ENCODE assay signal across 10 mouse cellular contexts in the genomic region with DNA sequence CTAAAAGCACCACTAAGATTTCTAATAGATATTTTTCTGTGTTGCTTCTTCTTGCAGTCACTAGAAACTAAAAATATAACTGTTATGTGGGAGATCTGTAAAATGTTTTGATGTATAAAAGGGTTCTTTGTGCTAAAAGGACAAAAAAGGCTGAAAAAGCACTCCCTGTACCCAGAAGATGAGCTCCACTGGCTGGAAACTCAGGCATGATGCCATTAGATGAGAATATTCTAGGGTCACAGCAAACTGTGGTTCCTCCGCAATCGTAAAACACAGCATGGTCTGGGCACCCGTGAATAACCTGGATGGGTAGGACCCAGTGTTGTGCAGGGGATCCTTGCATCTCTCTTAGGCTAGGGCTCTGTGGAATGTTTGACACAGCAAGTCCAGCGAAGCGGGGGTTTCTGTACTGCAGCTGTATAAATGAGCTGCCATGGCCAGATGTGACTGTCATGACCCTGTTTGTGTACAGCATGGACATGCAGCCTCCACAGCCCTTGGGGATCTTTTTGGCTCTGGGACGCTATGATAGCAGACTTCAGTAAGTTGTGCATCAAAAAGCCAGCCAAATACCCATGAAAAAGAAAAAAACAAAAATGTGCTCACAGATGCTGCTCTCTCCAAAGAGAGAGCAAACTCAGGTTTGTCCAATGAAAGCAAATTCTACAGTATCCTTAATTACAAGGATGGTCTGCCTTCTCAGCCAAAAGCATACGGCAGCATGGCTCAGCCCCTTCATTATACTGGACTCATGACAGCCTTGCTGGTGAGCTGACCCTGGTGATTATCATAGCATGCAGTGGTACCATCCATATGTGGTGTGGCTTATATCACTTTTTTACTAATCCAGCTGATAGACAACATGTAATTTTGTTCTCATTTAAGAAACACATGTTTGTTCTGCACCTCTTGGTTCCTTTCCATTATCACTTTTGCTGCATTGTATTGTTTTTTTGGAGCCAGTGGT.
DNase-seq lines count a peak whose midpoint lies in the region; ATAC-seq and TF ChIP-seq lines count a peak whose summit lies in the region.
"Had no signal": no experiment of that assay in that cellular context is flagged by ENCODE, and none has a peak within 500 bp of the region (broad histone marks: within the 10 kb centered on the region; RNA-seq: fewer than 3 reads in every experiment).

No protein-coding gene starts in this region.

- no peak for ATAC-seq in heart, embryonic 11.5 days (replicated peaks; ENCODE audit: insufficient number of reproducible peaks, low FRiP score, low TSS enrichment)
- peak; percentile 37; the same call in 1 of the 2 replicates for ATAC-seq in lung, postnatal 0 days

- H3K4me2 ChIP-seq in heart, embryonic 11.5 days: no peak overlapping the region
- H3K4me2 ChIP-seq in lung, postnatal 0 days (replicated peaks; ENCODE audit: low read depth, low read length): no peak overlapping the region
- H3K4me2 ChIP-seq: hindbrain, embryonic 15.5 days had no signal

- TF ChIP-seq CTCF in lung, postnatal 0 days (IDR thresholded peaks at IDR 0.05): no peak

- no peaks in the 10 kb centered on the region for H3K9me3 ChIP-seq in heart, embryonic 11.5 days (replicated peaks; ENCODE audit: control insufficient read depth, low read length)
- no peaks in the 10 kb centered on the region for H3K9me3 ChIP-seq in lung, postnatal 0 days (ENCODE audit: low read length)
- H3K9me3 ChIP-seq: forebrain, embryonic 10.5 days; hindbrain, embryonic 15.5 days had no signal

- peak; percentile 97 for DNase-seq in heart, adult 11 months
- peak; percentile 14 for DNase-seq in lung, postnatal 0 days (ENCODE audit: low spot score)
- DNase-seq in lung, adult 18-20 months: no peak
- peak; percentile 57 for DNase-seq in gastrocnemius, postnatal 14 days
- peak; percentile 34 for DNase-seq in mesoderm, embryonic 11.5 days (ENCODE audit: low read depth, low spot score)
- no peak for DNase-seq in cerebellum, adult 8-10 months
- DNase-seq in adrenal gland, postnatal 14 days: no peak

- WGBS in heart, embryonic 11.5 days (ENCODE audit: insufficient replicate concordance): 74% methylated on average over 7 of the region's 7 CpGs
- 54% methylated on average over 7 of the region's 7 CpGs for WGBS in lung, postnatal 0 days

- intact Hi-C loops in gastrocnemius, postnatal 14 days (cut with DNase I; ENCODE audit: low total_unique reads): no loop called here

- no peak for TF ChIP-seq EP300 in lung, postnatal 0 days (IDR thresholded peaks at IDR 0.05)

- H3K4me3 ChIP-seq in heart, embryonic 11.5 days (ENCODE audit: low read depth, low read length): no peak overlapping the region
- no peak overlapping the region for H3K4me3 ChIP-seq in lung, postnatal 0 days (ENCODE audit: low read depth, low read length)
- H3K4me3 ChIP-seq: forebrain, embryonic 10.5 days; hindbrain, embryonic 15.5 days had no signal

- no peaks in the 10 kb centered on the region for H3K27me3 ChIP-seq in heart, embryonic 11.5 days (ENCODE audit: control insufficient read depth, insufficient read depth, low read length)
- H3K27me3 ChIP-seq in lung, postnatal 0 days (replicated peaks; ENCODE audit: insufficient read depth, low read length): no peaks in the 10 kb centered on the region
- H3K27me3 ChIP-seq: hindbrain, embryonic 15.5 days had no signal

- no peak overlapping the region for H3K9ac ChIP-seq in heart, embryonic 11.5 days (ENCODE audit: low read depth, low read length)
- no peak overlapping the region for H3K9ac ChIP-seq in lung, postnatal 0 days (replicated peaks; ENCODE audit: low read depth)
- H3K9ac ChIP-seq: hindbrain, embryonic 15.5 days had no signal

- no peaks in the 10 kb centered on the region for H3K4me1 ChIP-seq in heart, embryonic 11.5 days (ENCODE audit: control insufficient read depth, insufficient read depth, low read length)
- no peaks in the 10 kb centered on the region for H3K4me1 ChIP-seq in lung, postnatal 0 days (ENCODE audit: insufficient read depth, low read depth, low read length)

- no peak overlapping the region for H3K27ac ChIP-seq in heart, embryonic 11.5 days (ENCODE audit: low read depth, low read length)
- H3K27ac ChIP-seq in lung, postnatal 0 days (ENCODE audit: low read length): no peak overlapping the region
- H3K27ac ChIP-seq: forebrain, embryonic 10.5 days; hindbrain, embryonic 15.5 days had no signal

- H3K36me3 ChIP-seq in heart, embryonic 11.5 days (ENCODE audit: control insufficient read depth, insufficient read depth, low read length): no peaks in the 10 kb centered on the region
- H3K36me3 ChIP-seq in lung, postnatal 0 days (ENCODE audit: insufficient read depth, low read length): no peaks in the 10 kb centered on the region
- H3K36me3 ChIP-seq: forebrain, embryonic 10.5 days; hindbrain, embryonic 15.5 days had no signal

Comparison
In these comparisons a context has a peak if more than half of its experiments do, and no peak if none do; other contexts are left out.
1. DNase-seq: peak in heart, adult 11 months (single experiment), lung, postnatal 0 days (single experiment), gastrocnemius, postnatal 14 days (single experiment) and mesoderm, embryonic 11.5 days (single experiment); none in lung, adult 18-20 months (0 of 2), cerebellum, adult 8-10 months (single experiment) and adrenal gland, postnatal 14 days (single experiment).